Mouse (Mus musculus) intestine, embryonic 14.5 days (tissue): Measurements from ENCODE around the gene Cpne8. TPM values are rescaled to one million over a fixed set of nuclear protein-coding genes. Genes with fewer than 3 reads are reported as not detected.

Source experiments
- ATAC-seq: fragments of 200-750 bp; cut with Nextera tagmentation; replicated peaks from 2 replicates; pipeline ENCODE4 v1.8.0; 2017; ENCODE audit warnings: low read depth, moderate number of reproducible peaks, moderate TSS enrichment, moderate library complexity; ENCODE audit not compliant: low FRiP score, low TSS enrichment
- DNase-seq: peaks from one replicate; pipeline ENCODE4 v3.0.0-alpha.2; 2018; ENCODE audit warnings: low spot score
- H3K27ac ChIP-seq: fragments of 300-500 bp; sonication (generic); 2 replicates; pipeline ENCODE4 v1.5.1; 2014; ENCODE audit warnings: low read depth, mild to moderate bottlenecking, control low read depth
- H3K27me3 ChIP-seq: fragments of 300-500 bp; sonication (generic); replicated peaks from 2 replicates; pipeline ENCODE4 v1.6.1; 2014; ENCODE audit warnings: low read length, control low read depth; ENCODE audit not compliant: control insufficient read depth, insufficient read depth
- H3K36me3 ChIP-seq: fragments of 300-500 bp; sonication (generic); 2 replicates; pipeline ENCODE4 v1.6.1; 2014; ENCODE audit warnings: low read length, control low read depth; ENCODE audit not compliant: control insufficient read depth, insufficient read depth
- H3K4me1 ChIP-seq: fragments of 300-500 bp; sonication (generic); replicated peaks from 2 replicates; pipeline ENCODE4 v1.6.1; 2014; ENCODE audit warnings: low read length, control low read depth, mixed read lengths; ENCODE audit not compliant: control insufficient read depth, insufficient read depth
- H3K4me2 ChIP-seq: fragments of 300-500 bp; sonication (generic); 2 replicates; pipeline ENCODE4 v1.6.1; 2014; ENCODE audit warnings: low read length
- H3K4me3 ChIP-seq: fragments of 300-500 bp; sonication (generic); 2 replicates; pipeline ENCODE4 v1.5.1; 2014; ENCODE audit warnings: low read depth, low read length, control low read depth, mixed read lengths
- H3K9ac ChIP-seq: fragments of 300-500 bp; sonication (generic); 2 replicates; pipeline ENCODE4 v1.6.1; 2014; ENCODE audit warnings: mild to moderate bottlenecking, low read length
- H3K9me3 ChIP-seq: fragments of 300-500 bp; sonication (generic); 2 replicates; pipeline ENCODE4 v1.6.1; 2016; ENCODE audit warnings: low read length, control low read depth; ENCODE audit not compliant: control insufficient read depth
- WGBS: fragments of 180-500 bp; shearing (Covaris S2); extraction: QIAGEN DNeasy Blood & Tissue Kit; methylation state at CpG from one replicate; pipeline ENCODE4 v1.1.7; 2014; 5-methylcytosine and 5-hydroxymethylcytosine counted together
- polyA plus RNA-seq: library from polyadenylated mRNA; unstranded; fragments of >200 nt; fragmentation: Nextera tagmentation; extraction: Ambion mirVana; gene quantifications from 2 replicates; pipeline ENCODE4 v1.2.1, GENCODE M21; 2014

The Cpne8 gene
- polyA plus RNA-seq, 1 experiment from 2014 or later = 30.2 TPM

GRCm38 (mm10) chr15:90548589-90548988 is 130.6 kb downstream of the Cpne8 start:
- DNase-seq (no peak), ATAC-seq (no peak)
- H3K4me3 ChIP-seq = no peak overlapping the region
- H3K9me3 ChIP-seq = no peaks in the 10 kb centered on the region
- no peak overlapping the region for H3K27ac ChIP-seq
- no peak overlapping the region for H3K9ac ChIP-seq
- no peaks in the 10 kb centered on the region for H3K36me3 ChIP-seq
- H3K27me3 ChIP-seq = no peaks in the 10 kb centered on the region
- no peaks in the 10 kb centered on the region for H3K4me1 ChIP-seq
- no peak overlapping the region for H3K4me2 ChIP-seq
- 95% methylated on average over 7 of the region's 7 CpGs for WGBS

DNA sequence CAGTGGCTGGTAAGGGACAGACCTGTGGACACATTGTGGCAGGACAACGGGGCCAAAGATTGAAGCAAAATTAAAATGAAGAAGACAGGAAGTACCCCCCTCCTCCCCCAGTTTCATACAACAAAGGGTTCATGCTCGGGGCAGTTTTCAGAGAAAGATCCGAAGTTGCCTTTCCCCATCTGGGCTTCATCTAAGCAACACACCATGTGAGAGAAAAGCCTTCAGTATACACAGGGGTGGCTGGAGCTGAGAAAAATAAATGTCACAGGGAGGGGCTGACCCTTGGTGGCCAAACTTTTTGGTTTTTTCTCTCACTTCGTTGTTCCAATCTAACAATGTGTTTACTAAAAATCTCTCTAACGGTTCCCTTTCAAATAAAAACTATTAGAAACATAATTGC is 135.8 kb downstream of the Cpne8 start:
- Histone ChIP-seq H3K4me2 (no peak overlapping the region), H3K36me3 (no peaks in the 10 kb centered on the region), H3K27ac (no peak overlapping the region), H3K4me1 (no peaks in the 10 kb centered on the region), H3K9me3 (no peaks in the 10 kb centered on the region), H3K27me3 (no peaks in the 10 kb centered on the region), H3K9ac (no peak overlapping the region), H3K4me3 (no peak overlapping the region)
- WGBS = 57% methylated on average over 5 of the region's 5 CpGs
- ATAC-seq = no peak
- DNase-seq = no peak

DNA sequence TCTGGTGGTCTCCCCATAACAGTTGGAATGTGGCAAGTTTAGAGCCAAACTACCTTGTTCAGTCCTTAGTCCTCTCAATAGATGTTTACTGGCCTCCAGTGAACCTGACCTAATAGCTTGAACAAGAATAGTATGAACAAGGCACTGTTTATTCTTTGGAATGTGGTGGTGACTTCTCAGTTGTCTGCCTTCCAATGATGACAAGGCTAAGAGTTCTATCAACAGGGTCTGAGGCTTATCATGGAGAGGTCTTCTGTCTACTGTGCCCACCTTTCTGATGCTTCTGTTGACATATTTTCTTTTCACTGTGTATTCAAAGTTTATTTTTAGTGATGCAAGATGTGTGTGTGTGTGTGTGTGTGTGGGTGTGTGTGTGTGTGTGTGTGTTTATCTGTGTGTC is 137.1 kb downstream of the Cpne8 start:
- no peaks in the 10 kb centered on the region for H3K9me3 ChIP-seq
- H3K27ac ChIP-seq = no peak overlapping the region
- H3K4me3 ChIP-seq = no peak overlapping the region
- H3K4me2 ChIP-seq = no peak overlapping the region
- no peaks in the 10 kb centered on the region for H3K27me3 ChIP-seq
- DNase-seq (no peak), ATAC-seq (no peak)
- no peaks in the 10 kb centered on the region for H3K36me3 ChIP-seq
- no peaks in the 10 kb centered on the region for H3K4me1 ChIP-seq
- H3K9ac ChIP-seq = no peak overlapping the region

DNA sequence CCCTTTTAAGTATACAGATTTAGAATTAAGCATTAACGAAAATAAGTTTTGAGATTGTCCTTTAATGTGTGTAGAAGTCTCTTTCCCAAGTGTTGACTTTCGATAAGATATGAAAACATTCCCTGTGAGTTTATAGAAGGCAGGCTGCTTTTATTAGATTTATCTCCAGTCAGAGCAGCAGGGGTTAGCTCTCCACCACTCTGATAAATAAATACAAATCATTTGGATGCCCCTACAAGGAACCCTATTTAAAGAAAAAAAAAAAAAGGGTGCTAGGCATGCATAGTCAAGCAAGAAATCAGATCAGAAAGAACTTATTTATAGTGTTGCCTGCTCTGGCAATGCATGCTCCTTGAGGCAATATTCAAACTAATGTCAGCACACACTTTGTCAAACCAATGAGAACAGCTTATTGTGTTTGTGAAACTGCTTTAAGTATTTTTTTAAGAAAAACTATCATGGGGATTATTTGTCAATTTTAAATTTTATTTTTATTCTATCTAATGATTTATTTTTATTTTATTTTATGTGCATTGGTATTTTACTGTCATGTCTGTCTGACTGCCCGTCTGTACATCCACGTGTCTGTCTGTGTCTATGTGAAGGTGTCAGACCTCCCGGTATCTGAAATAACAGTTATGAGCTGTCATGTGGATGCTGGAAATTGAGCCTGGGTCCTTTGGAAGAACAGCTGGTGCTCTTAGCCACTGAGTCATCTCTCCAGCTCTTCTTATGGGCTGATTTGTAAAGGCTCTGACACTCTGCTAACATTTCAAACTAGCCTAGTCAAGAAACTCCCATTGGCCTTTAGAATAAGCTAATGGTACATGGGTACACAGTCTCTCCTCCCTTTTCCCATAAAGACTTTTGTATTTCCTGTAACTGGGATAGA is 142.7 kb downstream of the Cpne8 start:
- DNase-seq = no peak

DNA sequence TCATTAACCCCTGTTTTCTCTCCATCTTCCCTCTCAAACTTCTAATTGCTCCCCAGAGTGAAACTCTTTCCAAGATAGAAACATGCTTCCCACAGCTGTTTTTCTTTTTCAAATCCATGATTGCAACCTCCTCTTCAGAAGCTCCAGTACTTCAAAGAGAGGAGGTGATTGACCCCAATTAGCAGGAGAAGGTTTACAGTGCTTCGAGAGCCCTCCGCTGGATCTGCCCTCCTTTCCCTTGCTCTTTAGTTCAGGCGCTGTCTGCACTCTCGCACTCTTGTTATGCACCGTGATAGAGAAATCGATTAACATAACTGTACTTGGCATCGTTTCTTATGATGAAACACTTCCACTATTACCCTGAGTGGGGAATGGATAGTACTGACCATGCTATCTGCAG is 143.5 kb downstream of the Cpne8 start:
- no peaks in the 10 kb centered on the region for H3K4me1 ChIP-seq
- ATAC-seq = no peak
- H3K27me3 ChIP-seq = no peaks in the 10 kb centered on the region
- H3K9me3 ChIP-seq = no peaks in the 10 kb centered on the region
- WGBS = 41% methylated on average over 7 of the region's 7 CpGs
- H3K4me3 ChIP-seq = no peak overlapping the region
- no peak for DNase-seq
- H3K9ac ChIP-seq = no peak overlapping the region
- H3K27ac ChIP-seq = no peak overlapping the region
- no peaks in the 10 kb centered on the region for H3K36me3 ChIP-seq
- no peak overlapping the region for H3K4me2 ChIP-seq

More for the DNA sequence above, 142.7 kb downstream of the Cpne8 start:
- H3K9ac ChIP-seq = no peak overlapping the region
- ATAC-seq = no peak
- H3K4me2 ChIP-seq = no peak overlapping the region
- no peaks in the 10 kb centered on the region for H3K9me3 ChIP-seq
- H3K4me3 ChIP-seq = no peak overlapping the region
- H3K36me3 ChIP-seq = no peaks in the 10 kb centered on the region
- no peaks in the 10 kb centered on the region for H3K4me1 ChIP-seq
- H3K27me3 ChIP-seq = no peaks in the 10 kb centered on the region
- WGBS = 66% methylated on average over 5 of the region's 5 CpGs
- no peak overlapping the region for H3K27ac ChIP-seq

GRCm38 (mm10) chr15:90512769-90513168 is 166.5 kb downstream of the Cpne8 start:
- 94% methylated on average over 4 of the region's 4 CpGs for WGBS
- no peaks in the 10 kb centered on the region for H3K9me3 ChIP-seq
- no peak overlapping the region for H3K4me3 ChIP-seq
- ATAC-seq (no peak), DNase-seq (no peak)
- H3K4me1 ChIP-seq = no peaks in the 10 kb centered on the region
- H3K4me2 ChIP-seq = no peak overlapping the region
- no peak overlapping the region for H3K27ac ChIP-seq
- no peaks in the 10 kb centered on the region for H3K27me3 ChIP-seq
- no peaks in the 10 kb centered on the region for H3K36me3 ChIP-seq
- no peak overlapping the region for H3K9ac ChIP-seq

GRCm38 (mm10) chr15:90497080-90497479 is 182.2 kb downstream of the Cpne8 start:
- Histone ChIP-seq H3K36me3 (no peaks in the 10 kb centered on the region), H3K9me3 (no peaks in the 10 kb centered on the region), H3K27ac (no peak overlapping the region), H3K4me3 (no peak overlapping the region), H3K4me1 (no peaks in the 10 kb centered on the region), H3K9ac (no peak overlapping the region), H3K27me3 (no peaks in the 10 kb centered on the region), H3K4me2 (no peak overlapping the region)
- WGBS = 62% methylated on average over 3 of the region's 3 CpGs
- ATAC-seq = no peak
- no peak for DNase-seq

DNA sequence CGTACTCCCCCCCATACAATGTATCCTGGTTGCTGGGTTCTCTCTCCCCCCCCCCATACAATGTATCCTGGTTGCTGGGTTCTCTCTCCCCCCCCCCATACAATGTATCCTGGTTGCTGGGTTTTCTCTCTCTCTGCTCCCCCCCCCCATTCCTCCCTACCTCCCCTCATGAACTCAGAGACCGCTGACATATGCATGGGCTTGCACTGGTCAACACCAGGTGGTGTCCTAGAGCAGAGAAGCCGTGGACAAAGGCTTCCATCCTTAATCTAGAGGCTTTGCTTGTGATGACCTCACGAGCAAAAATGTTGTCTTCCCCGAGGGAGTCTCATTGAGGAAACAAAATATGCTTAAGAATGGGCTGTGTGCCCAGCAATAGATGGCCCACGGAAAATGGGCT is 187.7 kb downstream of the Cpne8 start:
- ATAC-seq = no peak
- 66% methylated on average over 6 of the region's 6 CpGs for WGBS
- 0 out of 2 replicates have a peak, but pooled peaks cover 2% of the 10 kb centered on the region for H3K9me3 ChIP-seq
- H3K4me1 ChIP-seq = no peaks in the 10 kb centered on the region
- DNase-seq = no peak
- H3K4me3 ChIP-seq = no peak overlapping the region
- H3K36me3 ChIP-seq = no peaks in the 10 kb centered on the region
- H3K27ac ChIP-seq = no peak overlapping the region
- H3K4me2 ChIP-seq = no peak overlapping the region
- H3K27me3 ChIP-seq = no peaks in the 10 kb centered on the region
- no peak overlapping the region for H3K9ac ChIP-seq

DNA sequence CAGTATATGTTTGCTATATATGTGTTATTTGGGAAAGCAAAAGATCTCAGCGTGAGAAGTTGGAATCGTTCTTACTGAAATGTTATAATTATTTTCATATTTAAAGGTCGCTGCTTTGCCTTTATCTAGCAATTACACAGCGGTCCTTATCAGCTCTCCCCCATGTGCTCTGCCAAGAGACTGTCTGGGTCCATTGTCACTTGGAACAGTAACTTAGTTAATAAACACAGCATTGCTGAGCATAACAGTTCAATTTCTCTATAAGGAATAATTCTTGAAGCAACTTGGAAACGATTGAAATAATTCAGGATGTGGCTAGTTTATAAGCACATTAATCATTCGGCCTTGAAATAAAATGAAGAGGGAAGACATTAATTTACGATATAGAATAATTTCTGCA is 189.0 kb downstream of the Cpne8 start:
- no peak overlapping the region for H3K27ac ChIP-seq
- no peak overlapping the region for H3K4me2 ChIP-seq
- H3K9ac ChIP-seq = no peak overlapping the region
- no peak for DNase-seq
- 0 out of 2 replicates have a peak, but pooled peaks cover 2% of the 10 kb centered on the region for H3K9me3 ChIP-seq
- WGBS = 90% methylated on average over 7 of the region's 7 CpGs
- H3K4me3 ChIP-seq = no peak overlapping the region
- no peaks in the 10 kb centered on the region for H3K36me3 ChIP-seq
- ATAC-seq = no peak
- no peaks in the 10 kb centered on the region for H3K27me3 ChIP-seq
- H3K4me1 ChIP-seq = no peaks in the 10 kb centered on the region
